Mouse (Mus musculus) lung, postnatal 14 days (tissue): Measurements from ENCODE around the gene Smim20.

Experiments used
- DNase-seq: peaks from one replicate; pipeline ENCODE4 v3.0.0; 2021

Smim20 gene

DNA sequence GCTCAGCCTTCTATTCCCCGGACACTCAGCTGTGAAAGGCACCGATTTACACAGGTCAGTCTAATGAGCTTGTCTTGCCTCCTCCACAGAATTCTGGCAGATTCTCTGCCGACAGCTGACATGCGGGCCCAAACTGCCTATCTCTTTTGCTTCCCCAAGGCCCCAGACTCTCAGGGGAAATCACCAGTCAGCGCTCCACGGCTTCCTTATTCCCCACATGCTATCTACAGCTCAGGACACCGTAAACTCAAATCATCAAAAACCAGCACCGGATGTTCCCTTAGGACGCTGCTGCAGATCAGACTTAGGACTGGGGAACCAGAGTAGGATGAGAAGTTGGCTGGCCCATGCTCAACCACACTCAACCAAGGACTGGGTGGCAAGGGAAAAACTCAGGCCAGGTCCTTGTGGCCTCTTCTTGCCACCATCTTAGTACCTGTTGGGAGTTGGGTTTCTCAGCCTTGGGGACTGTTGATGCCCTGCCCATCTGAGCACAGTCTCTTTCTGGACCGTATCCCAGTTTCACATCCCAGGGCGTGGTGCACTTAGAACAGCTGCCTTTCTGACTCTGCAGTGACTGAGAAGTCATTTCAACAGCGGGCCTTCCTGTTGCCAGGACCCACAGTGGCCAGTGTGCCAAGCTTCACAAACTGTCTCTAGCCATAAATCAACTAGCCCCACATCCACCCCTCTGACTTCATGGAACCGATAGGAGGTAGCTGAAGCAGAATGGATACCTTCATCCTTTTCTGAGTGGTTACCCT, 47.7 kb downstream of the Smim20 start:
- no peak for DNase-seq

DNA sequence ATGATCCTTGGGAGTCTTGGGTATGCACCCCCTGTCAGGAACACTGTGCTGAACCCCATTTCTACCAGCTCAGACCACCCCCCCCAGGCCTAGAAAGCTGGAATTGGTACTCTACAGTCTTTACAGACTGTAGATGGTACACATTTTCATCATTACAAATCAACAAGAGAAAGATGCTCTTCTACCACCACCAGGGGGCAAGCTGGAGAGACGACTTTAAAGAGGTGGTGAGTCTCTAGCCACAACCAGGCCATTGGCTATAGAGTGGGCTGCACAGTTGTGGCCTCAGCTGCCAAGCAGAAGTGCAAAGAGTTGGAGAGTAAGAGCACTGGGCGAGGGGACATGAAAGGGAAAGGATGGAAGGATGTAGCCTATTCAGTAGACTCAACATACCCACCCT, 48.9 kb downstream of the Smim20 start:
- DNase-seq, result no peak

DNA sequence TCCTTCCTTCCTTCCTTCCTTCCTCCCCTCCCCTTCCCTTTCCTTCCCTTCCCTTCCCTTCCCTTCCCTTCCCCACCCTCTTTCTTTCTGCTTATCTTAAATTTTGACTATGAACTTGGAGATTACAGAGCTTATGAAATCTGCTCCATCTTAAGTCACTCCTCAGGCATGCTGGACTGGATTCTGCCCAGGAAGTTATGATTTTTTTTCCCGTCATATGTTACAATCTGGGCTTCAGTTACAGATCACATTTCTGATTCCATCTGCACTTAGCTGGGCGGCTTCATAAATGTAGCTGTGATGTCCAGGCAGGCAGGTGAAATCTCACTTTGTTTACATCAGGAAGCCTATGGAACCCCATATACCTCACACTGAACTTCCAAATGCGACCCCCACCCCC, 50.5 kb downstream of the Smim20 start:
- no peak for DNase-seq

DNA sequence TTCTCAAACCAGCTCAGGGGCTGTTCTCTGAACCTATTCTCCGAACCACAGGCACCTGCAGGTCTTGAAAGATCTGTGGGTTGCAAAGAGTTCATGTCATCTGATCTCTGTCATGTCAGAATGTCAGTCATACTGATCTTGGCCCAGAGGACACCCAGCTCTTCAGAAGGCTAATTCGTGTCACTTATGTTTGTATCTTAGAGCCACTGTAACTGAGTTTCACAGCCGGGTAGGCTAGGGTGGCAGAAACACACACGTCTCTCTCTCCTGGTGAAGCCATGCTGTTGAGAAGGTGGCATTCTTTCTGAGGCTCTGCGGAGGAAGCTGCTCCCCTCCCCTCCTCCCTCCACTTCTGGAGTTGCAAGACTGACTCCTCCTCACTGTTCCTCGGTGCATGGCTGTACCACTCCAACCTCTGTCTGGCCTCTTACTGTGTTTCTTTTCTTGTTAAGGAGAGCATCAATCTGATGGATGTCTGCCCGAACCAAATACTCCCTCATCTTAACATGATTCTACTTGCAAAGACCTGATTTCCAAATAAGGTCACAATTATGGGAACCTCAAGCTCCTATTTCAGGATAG, 51.1 kb downstream of the Smim20 start:
- no peak for DNase-seq

DNA sequence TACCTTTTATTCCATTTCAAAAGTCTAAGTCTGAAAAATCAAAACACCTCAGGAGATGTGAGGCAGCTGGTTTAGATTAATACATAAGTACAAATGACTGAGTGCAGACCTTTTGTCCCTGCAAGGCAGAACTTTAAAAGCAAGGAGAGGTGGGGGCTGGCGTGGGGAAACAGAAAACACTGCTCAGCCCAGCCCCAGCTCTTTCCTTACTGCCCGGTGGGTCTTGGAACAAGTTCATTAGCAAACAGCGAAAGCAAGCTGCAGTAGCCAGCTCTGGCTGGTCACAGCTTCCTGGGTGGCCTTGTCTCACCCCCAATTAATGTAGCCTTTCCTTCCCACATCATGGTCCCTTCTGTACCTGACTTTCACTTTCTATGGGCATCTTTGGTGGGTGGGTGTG, 53.4 kb downstream of the Smim20 start:
- DNase-seq, result no peak

DNA sequence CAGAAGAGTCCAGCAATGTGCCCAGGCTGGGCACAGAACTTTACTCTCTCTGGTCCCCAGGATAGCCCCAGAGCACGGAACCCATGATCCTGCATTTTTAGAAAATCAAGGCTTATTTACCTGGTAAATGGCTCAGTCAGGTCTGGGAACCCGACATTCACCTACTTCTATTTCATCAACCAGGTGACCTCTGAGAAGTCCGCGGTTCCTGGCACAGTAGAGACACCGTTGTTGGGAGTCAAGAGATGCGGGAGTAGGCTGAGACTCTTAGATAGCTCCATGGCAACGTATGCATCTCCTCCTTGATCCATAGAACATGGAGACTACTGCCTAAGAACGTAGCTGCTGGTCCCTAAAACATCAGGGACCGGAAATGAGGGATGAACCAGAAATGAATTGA, 55.0 kb downstream of the Smim20 start:
- DNase-seq, result no peak

DNA sequence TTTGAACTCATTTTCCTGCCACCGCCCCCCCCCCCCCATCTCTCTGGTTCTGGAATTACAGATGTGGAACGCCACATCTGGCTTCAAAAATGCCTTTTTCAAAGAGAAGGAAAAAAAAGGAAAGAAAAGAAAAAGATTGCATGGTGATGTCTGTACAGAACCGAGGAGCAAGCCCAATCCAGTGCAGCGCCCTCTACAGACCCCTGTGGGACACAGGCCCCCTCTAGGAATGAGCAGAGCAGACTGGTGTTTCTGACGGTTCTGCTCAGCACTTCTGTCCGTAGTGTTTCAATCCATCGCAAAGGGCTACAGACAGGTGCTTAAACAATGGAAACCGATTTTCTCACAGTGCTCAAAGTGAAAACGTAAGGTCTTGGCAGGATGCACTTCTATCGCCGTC, 55.6 kb downstream of the Smim20 start:
- no peak for DNase-seq

DNA sequence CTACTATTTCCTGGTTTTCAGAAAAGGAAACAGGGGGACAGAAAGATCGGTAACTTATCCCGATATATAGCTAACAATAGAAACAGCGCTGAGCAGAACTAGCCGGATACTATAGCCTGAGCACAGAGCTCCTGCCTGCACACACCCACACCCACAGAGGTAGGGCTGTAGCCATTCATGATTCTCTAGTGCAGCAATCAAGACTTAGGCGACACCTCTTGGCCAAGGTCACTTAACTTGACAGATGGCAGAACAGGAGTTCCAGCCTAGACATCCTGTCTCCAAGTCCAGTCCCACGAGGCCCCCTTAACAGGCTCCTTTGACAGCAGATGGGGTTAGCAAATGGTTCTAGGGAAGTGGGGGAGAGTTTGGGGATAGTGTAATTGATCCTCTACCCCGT, 56.2 kb downstream of the Smim20 start:
- DNase-seq, result no peak

DNA sequence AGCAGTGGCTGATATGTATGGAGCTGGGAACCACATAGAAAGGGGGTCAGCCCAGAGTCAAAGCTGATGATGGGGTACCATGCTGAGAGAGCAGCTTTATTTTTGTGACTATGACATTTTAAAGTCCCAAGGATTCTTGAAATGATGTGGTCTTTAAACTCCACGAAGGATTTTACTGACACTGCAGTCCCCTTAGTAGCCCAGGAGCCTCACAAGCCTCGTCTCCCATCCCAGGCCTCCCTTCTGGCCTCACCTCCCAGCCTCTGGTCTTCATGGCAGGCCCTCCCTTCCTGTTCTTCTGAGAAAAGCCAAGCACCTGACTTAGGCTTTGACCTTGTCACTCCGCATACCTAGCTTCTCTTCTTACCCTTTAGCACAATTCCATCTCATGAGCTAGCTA, 57.4 kb downstream of the Smim20 start:
- no peak for DNase-seq

DNA sequence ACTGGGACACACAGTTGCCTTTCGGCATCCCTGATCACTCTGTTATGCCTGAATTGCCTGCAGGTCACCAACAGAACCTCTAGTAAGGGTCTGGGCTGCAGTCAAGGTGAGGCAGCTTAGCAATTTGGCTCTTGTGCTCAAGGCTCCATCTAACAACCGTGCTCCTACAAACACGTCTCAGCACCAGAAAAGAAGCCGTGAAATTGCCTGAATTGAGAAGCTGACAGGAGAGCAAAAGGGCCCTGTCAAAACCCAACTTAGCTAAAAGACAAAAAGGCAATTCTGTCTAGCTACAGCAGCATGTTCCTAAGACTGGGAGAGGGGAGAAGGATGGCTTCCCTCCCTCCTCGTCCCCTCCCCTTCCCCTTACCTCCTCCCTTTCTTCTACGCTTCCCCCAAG, 57.9 kb downstream of the Smim20 start:
- DNase-seq, result no peak

DNA sequence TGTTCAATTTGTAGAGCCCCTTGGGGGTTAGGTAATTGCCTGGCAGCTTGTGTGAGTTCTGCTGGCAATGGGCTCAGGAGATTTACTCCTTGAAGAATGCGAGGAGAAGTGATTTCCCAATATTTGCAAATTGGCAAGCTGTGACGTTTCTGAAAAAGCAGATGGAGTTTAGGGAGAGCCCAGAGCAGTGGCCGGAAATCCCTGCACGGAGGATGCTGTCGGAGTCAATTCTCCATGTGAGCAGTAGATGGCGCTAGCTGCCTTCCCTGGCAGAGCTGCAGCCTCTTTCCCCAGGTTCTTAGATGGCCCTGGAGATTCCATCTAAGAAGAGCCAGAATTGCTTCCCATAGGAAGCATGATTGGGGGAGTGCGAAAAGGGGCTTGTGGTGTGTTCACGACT, 59.1 kb downstream of the Smim20 start:
- peak; percentile 78 for DNase-seq

DNA sequence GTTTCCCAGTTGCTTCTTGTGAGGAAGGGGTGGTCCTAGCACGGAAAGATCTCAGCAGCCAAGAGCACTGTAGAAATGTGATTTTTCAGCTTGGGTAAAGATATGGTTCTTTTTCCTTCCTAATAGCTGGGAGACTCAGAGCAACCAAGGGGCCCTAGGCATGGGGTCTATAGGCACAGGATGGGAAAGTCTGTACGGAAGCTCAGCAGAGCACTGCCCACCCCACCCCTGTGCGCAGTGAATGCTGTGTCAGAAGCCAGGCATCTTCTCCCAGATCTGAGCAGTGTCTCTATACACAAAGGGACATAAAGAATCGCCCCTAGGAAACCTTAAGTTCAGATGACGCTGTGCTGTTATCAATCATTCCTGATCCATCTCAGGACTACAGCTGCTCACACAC, 59.6 kb downstream of the Smim20 start:
- DNase-seq, result no peak
